Mouse (Mus musculus): ENCODE measurements around the gene Dnajc10. TPM values are rescaled to one million over a fixed set of nuclear protein-coding genes. Genes with fewer than 3 reads are reported as not detected.
A peak's percentile ranks its signal among the peaks of the same experiment; 100 is the strongest.

Dnajc10 gene
- total and polyA plus RNA-seq, 2 experiments = 7.0 to 22.5 TPM

- Histone ChIP-seq H3K4me1 (ENCODE audit: control insufficient read depth, insufficient read depth, low read length) (0 out of 2 replicates have a peak, but pooled peaks cover 7% of the 10 kb centered on the region), H3K36me3 (ENCODE audit: control insufficient read depth, insufficient read depth, low read length) (peaks cover 5% of the 10 kb centered on the region; the same call in 1 of the 2 replicates), H3K79me2 (ENCODE audit: control insufficient read depth, insufficient read depth, low read length) (peaks cover 5% of the 10 kb centered on the region; the same call in 1 of the 2 replicates), H3K4me3 (ENCODE audit: insufficient read depth, low read depth, low read length) (no peak overlapping the region), H3K27ac (replicated peaks; ENCODE audit: insufficient read depth, low read depth, low read length) (no peak overlapping the region), H3K9ac (ENCODE audit: low read depth, low read length) (no peak overlapping the region), H3K27me3 (ENCODE audit: control insufficient read depth, insufficient read depth, low read length) (no peaks in the 10 kb centered on the region)
- no peak for TF ChIP-seq POLR2A (IDR thresholded peaks at IDR 0.05; ENCODE audit: extremely low read depth, insufficient read depth, low read length)
- no peak for TF ChIP-seq CTCF (IDR thresholded peaks at IDR 0.05; ENCODE audit: low read depth, low read length)
- DNase-seq (ENCODE audit: extremely low read depth, low read depth, low spot score) = no peak
- WGBS = 63% methylated on average over 1 of the region's 1 CpGs
Observed at GRCm38 (mm10) chr2:80314201-80314600, 1.1 kb upstream of the Dnajc10 start.

DNA sequence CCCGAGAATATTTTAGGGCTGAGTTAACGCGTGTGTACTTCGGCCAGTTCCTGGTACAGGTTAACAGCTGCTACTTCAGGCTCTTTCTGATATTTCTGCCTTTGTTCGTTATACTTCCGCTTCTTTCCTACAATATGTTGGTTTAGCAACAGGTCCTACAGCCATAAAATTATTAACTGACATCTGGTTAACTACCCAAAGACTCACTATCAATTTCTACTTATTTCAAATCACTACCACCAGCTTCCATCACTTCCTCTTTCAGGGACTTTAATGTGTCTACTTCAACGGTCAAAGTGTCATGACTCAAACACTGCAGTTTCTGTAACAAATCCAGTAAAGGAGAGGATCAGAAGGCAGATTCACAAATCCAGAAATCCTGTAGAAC lies 418 bp upstream of the Dnajc10 start:
- peaks cover 5% of the 10 kb centered on the region; the same call in 1 of the 2 replicates for H3K79me2 ChIP-seq (ENCODE audit: control insufficient read depth, insufficient read depth, low read length)
- peak overlapping the region; percentile 35 for H3K27ac ChIP-seq (replicated peaks; ENCODE audit: insufficient read depth, low read depth, low read length)
- peaks cover 8% of the 10 kb centered on the region; the same call in 1 of the 2 replicates for H3K36me3 ChIP-seq (ENCODE audit: control insufficient read depth, insufficient read depth, low read length)
- H3K9ac ChIP-seq (ENCODE audit: low read depth, low read length) = no peak overlapping the region
- peak; percentile 65 for DNase-seq (ENCODE audit: extremely low read depth, low read depth, low spot score)
- H3K27me3 ChIP-seq (ENCODE audit: control insufficient read depth, insufficient read depth, low read length) = no peaks in the 10 kb centered on the region
- peak overlapping the region; percentile 99; the same call in 1 of the 2 replicates for H3K4me3 ChIP-seq (ENCODE audit: insufficient read depth, low read depth, low read length)
- TF ChIP-seq POLR2A (IDR thresholded peaks at IDR 0.05; ENCODE audit: extremely low read depth, insufficient read depth, low read length) (no peak), CTCF (IDR thresholded peaks at IDR 0.05; ENCODE audit: low read depth, low read length) (no peak)
- 27% methylated on average over 7 of the region's 7 CpGs for WGBS
- H3K4me1 ChIP-seq (ENCODE audit: control insufficient read depth, insufficient read depth, low read length) = 0 out of 2 replicates have a peak, but pooled peaks cover 7% of the 10 kb centered on the region

DNA sequence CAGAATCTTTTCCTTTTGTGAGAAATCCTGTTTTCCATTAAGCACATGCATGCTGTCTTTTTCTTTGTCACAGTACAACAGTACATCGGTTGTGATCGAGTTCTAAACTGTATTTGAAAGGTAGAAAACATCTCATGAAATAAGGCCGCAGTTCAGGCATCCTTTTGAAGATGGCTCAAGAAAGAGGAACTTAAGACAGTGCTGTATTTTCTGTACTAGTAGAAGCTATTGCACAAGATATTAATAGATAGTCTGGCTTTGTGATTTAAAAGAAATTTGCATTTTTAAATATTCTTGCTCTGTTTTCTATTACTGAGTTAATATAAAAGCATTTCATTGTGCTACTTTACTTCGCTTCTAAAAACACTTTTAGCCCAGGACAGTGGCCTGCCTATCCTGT lies 7.6 kb downstream of the Dnajc10 start:
- no peak overlapping the region for H3K9ac ChIP-seq (ENCODE audit: low read depth, low read length)
- no peak overlapping the region for H3K4me3 ChIP-seq (ENCODE audit: insufficient read depth, low read depth, low read length)
- WGBS = 93% methylated on average over 4 of the region's 4 CpGs
- H3K36me3 ChIP-seq (ENCODE audit: control insufficient read depth, insufficient read depth, low read length) = peaks cover 53% of the 10 kb centered on the region
- H3K27me3 ChIP-seq (ENCODE audit: control insufficient read depth, insufficient read depth, low read length) = no peaks in the 10 kb centered on the region
- H3K79me2 ChIP-seq (ENCODE audit: control insufficient read depth, insufficient read depth, low read length) = no peaks in the 10 kb centered on the region
- no peak overlapping the region for H3K27ac ChIP-seq (replicated peaks; ENCODE audit: insufficient read depth, low read depth, low read length)
- no peaks in the 10 kb centered on the region for H3K4me1 ChIP-seq (ENCODE audit: control insufficient read depth, insufficient read depth, low read length)
- no peak for DNase-seq (ENCODE audit: extremely low read depth, low read depth, low spot score)
- TF ChIP-seq POLR2A (IDR thresholded peaks at IDR 0.05; ENCODE audit: extremely low read depth, insufficient read depth, low read length) = no peak
- no peak for TF ChIP-seq CTCF (IDR thresholded peaks at IDR 0.05; ENCODE audit: low read depth, low read length)

- TF ChIP-seq CTCF (IDR thresholded peaks at IDR 0.05; ENCODE audit: low read depth, low read length) = no peak
- no peak for TF ChIP-seq POLR2A (IDR thresholded peaks at IDR 0.05; ENCODE audit: extremely low read depth, insufficient read depth, low read length)
- DNase-seq (ENCODE audit: extremely low read depth, low read depth, low spot score) = no peak
Observed at GRCm38 (mm10) chr2:80325779-80326178, 10.5 kb downstream of the Dnajc10 start.

DNA sequence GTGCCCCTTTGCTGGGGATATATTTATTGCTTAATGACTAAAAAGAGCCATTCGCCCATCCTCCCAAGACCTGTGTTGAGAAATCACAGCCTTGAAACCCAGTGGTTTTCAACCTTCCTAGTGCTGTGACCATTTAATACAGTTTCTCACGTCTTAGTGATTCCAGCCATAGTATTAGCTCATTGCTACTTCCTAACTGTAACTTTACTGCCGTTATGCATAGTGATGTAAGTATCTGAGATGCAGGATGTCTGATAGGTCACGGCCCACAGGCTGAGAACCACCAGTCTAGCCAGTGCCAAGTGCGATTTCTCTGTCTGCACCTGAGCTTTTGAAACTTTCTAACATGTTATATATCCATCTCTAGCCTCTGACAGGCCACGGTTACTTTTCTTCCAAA lies 12.0 kb downstream of the Dnajc10 start:
- no peaks in the 10 kb centered on the region for H3K79me2 ChIP-seq (ENCODE audit: control insufficient read depth, insufficient read depth, low read length)
- no peaks in the 10 kb centered on the region for H3K27me3 ChIP-seq (ENCODE audit: control insufficient read depth, insufficient read depth, low read length)
- no peak overlapping the region for H3K4me3 ChIP-seq (ENCODE audit: insufficient read depth, low read depth, low read length)
- DNase-seq (ENCODE audit: extremely low read depth, low read depth, low spot score) = no peak
- no peak overlapping the region for H3K27ac ChIP-seq (replicated peaks; ENCODE audit: insufficient read depth, low read depth, low read length)
- H3K4me1 ChIP-seq (ENCODE audit: control insufficient read depth, insufficient read depth, low read length) = no peaks in the 10 kb centered on the region
- no peak for TF ChIP-seq CTCF (IDR thresholded peaks at IDR 0.05; ENCODE audit: low read depth, low read length)
- TF ChIP-seq POLR2A (IDR thresholded peaks at IDR 0.05; ENCODE audit: extremely low read depth, insufficient read depth, low read length) = no peak
- H3K36me3 ChIP-seq (ENCODE audit: control insufficient read depth, insufficient read depth, low read length) = peaks cover 44% of the 10 kb centered on the region
- whole genome bisulfite sequencing = 92% methylated on average over 6 of the region's 6 CpGs
- H3K9ac ChIP-seq (ENCODE audit: low read depth, low read length) = no peak overlapping the region

More at GRCm38 (mm10) chr2:80325779-80326178, 10.5 kb downstream of the Dnajc10 start:
- no peaks in the 10 kb centered on the region for H3K4me1 ChIP-seq (ENCODE audit: control insufficient read depth, insufficient read depth, low read length)
- H3K36me3 ChIP-seq (ENCODE audit: control insufficient read depth, insufficient read depth, low read length) = peaks cover 50% of the 10 kb centered on the region
- H3K4me3 ChIP-seq (ENCODE audit: insufficient read depth, low read depth, low read length) = no peak overlapping the region
- no peak overlapping the region for H3K9ac ChIP-seq (ENCODE audit: low read depth, low read length)
- no peaks in the 10 kb centered on the region for H3K79me2 ChIP-seq (ENCODE audit: control insufficient read depth, insufficient read depth, low read length)
- no peaks in the 10 kb centered on the region for H3K27me3 ChIP-seq (ENCODE audit: control insufficient read depth, insufficient read depth, low read length)
- H3K27ac ChIP-seq (replicated peaks; ENCODE audit: insufficient read depth, low read depth, low read length) = no peak overlapping the region
- WGBS = 94% methylated on average over 2 of the region's 2 CpGs

GRCm38 (mm10) chr2:80328961-80329653 lies 13.8 kb downstream of the Dnajc10 start:
- H3K27me3 ChIP-seq (ENCODE audit: control insufficient read depth, insufficient read depth, low read length) = no peaks in the 10 kb centered on the region
- TF ChIP-seq CTCF (IDR thresholded peaks at IDR 0.05; ENCODE audit: low read depth, low read length) (no peak), POLR2A (IDR thresholded peaks at IDR 0.05; ENCODE audit: extremely low read depth, insufficient read depth, low read length) (no peak)
- H3K27ac ChIP-seq (replicated peaks; ENCODE audit: insufficient read depth, low read depth, low read length) = no peak overlapping the region
- H3K79me2 ChIP-seq (ENCODE audit: control insufficient read depth, insufficient read depth, low read length) = no peaks in the 10 kb centered on the region
- no peak for DNase-seq (ENCODE audit: extremely low read depth, low read depth, low spot score)
- no peak overlapping the region for H3K9ac ChIP-seq (ENCODE audit: low read depth, low read length)
- H3K36me3 ChIP-seq (ENCODE audit: control insufficient read depth, insufficient read depth, low read length) = peaks cover 40% of the 10 kb centered on the region
- no peak overlapping the region for H3K4me3 ChIP-seq (ENCODE audit: insufficient read depth, low read depth, low read length)
- H3K4me1 ChIP-seq (ENCODE audit: control insufficient read depth, insufficient read depth, low read length) = no peaks in the 10 kb centered on the region
- 98% methylated on average over 7 of the region's 7 CpGs for WGBS
